Mouse (Mus musculus) stomach, embryonic 16.5 days (tissue): ENCODE data around the gene Acaca. TPM values are rescaled to one million over a fixed set of nuclear protein-coding genes. Genes with fewer than 3 reads are reported as not detected.
A peak's percentile ranks its signal among the peaks of the same experiment; 100 is the strongest.
"Not testable (repeated sequence)": the region's sequence is repeated elsewhere in the genome, so short reads cannot be mapped to it uniquely, and the experiment has no call there.

Source experiments
- ATAC-seq: fragments of 200-750 bp; cut with Nextera tagmentation; 2 replicates; pipeline ENCODE4 v1.8.0; 2017; ENCODE audit warnings: moderate number of reproducible peaks, moderate TSS enrichment; ENCODE audit not compliant: insufficient read depth, low FRiP score
- H3K27ac ChIP-seq: fragments of 300-500 bp; sonication (generic); 2 replicates; pipeline ENCODE4 v1.5.1; 2014; ENCODE audit warnings: low read length
- H3K27me3 ChIP-seq: fragments of 300-500 bp; sonication (generic); 2 replicates; pipeline ENCODE4 v1.6.1; 2014; ENCODE audit warnings: low read length, control low read depth, mixed read lengths; ENCODE audit not compliant: control insufficient read depth, insufficient read depth
- H3K36me3 ChIP-seq: fragments of 300-500 bp; sonication (generic); 2 replicates; pipeline ENCODE4 v1.6.1; 2014; ENCODE audit warnings: low read length; ENCODE audit not compliant: control insufficient read depth, insufficient read depth
- H3K4me1 ChIP-seq: fragments of 300-500 bp; sonication (generic); 2 replicates; pipeline ENCODE4 v1.6.1; 2014; ENCODE audit warnings: low read length, control low read depth, mixed read lengths; ENCODE audit not compliant: control insufficient read depth, insufficient read depth
- H3K4me2 ChIP-seq: fragments of 300-500 bp; sonication (generic); 2 replicates; pipeline ENCODE4 v1.6.1; 2014; ENCODE audit warnings: low read depth, low read length, mixed read lengths
- H3K4me3 ChIP-seq: fragments of 300-500 bp; sonication (generic); replicated peaks from 2 replicates; pipeline ENCODE4 v1.5.1; 2014; ENCODE audit warnings: mild to moderate bottlenecking, low read length
- H3K9ac ChIP-seq: fragments of 300-500 bp; sonication (generic); 2 replicates; pipeline ENCODE4 v1.6.1; 2014; ENCODE audit warnings: low read length
- H3K9me3 ChIP-seq: fragments of 300-500 bp; sonication (generic); replicated peaks from 2 replicates; pipeline ENCODE4 v1.6.1; 2016; ENCODE audit warnings: low read length, control low read depth; ENCODE audit not compliant: control insufficient read depth
- WGBS: fragments of 180-500 bp; shearing (Covaris S2); extraction: QIAGEN DNeasy Blood & Tissue Kit; methylation state at CpG from one replicate; pipeline ENCODE4 v1.1.7; 2014; 5-methylcytosine and 5-hydroxymethylcytosine counted together
- polyA plus RNA-seq: library from polyadenylated mRNA; unstranded; fragments of >200 nt; fragmentation: Nextera tagmentation; extraction: Ambion mirVana; gene quantifications from 2 replicates; pipeline ENCODE4 v1.2.1, GENCODE M21; 2015

The Acaca gene
- polyA plus RNA-seq, 1 experiment from 2014 or later: 16.1 TPM

- no peak overlapping the region for H3K4me2 ChIP-seq
- H3K36me3 ChIP-seq: peaks cover 4% of the 10 kb centered on the region; the same call in 1 of the 2 replicates
- H3K9me3 ChIP-seq: no peaks in the 10 kb centered on the region
- WGBS: 80% methylated on average over 13 of the region's 13 CpGs
- H3K4me3 ChIP-seq: no peak overlapping the region
- no peaks in the 10 kb centered on the region for H3K4me1 ChIP-seq
- no peak overlapping the region for H3K9ac ChIP-seq
- no peaks in the 10 kb centered on the region for H3K27me3 ChIP-seq
- no peak for ATAC-seq
- H3K27ac ChIP-seq: no peak overlapping the region
These were observed 247.3 kb downstream of the Acaca start for GRCm38 (mm10) chr11:84376510-84377365.

- no peak overlapping the region for H3K4me2 ChIP-seq
- no peaks in the 10 kb centered on the region for H3K27me3 ChIP-seq
- no peak overlapping the region for H3K27ac ChIP-seq
- WGBS: 84% methylated on average over 13 of the region's 13 CpGs
- H3K4me1 ChIP-seq: no peaks in the 10 kb centered on the region
- H3K4me3 ChIP-seq: no peak overlapping the region
- H3K9me3 ChIP-seq: no peaks in the 10 kb centered on the region
- H3K9ac ChIP-seq: no peak overlapping the region
- H3K36me3 ChIP-seq: peaks cover 4% of the 10 kb centered on the region; the same call in 1 of the 2 replicates
- no peak for ATAC-seq
These were observed 253.0 kb downstream of the Acaca start for GRCm38 (mm10) chr11:84382450-84382849.

- no peaks in the 10 kb centered on the region for H3K9me3 ChIP-seq
- no peak overlapping the region for H3K27ac ChIP-seq
- no peak for ATAC-seq
- no peak overlapping the region for H3K9ac ChIP-seq
- H3K27me3 ChIP-seq: no peaks in the 10 kb centered on the region
- H3K4me2 ChIP-seq: no peak overlapping the region
- no peak overlapping the region for H3K4me3 ChIP-seq
- peaks cover 4% of the 10 kb centered on the region; the same call in 1 of the 2 replicates for H3K36me3 ChIP-seq
- whole genome bisulfite sequencing: 73% methylated on average over 6 of the region's 6 CpGs
- H3K4me1 ChIP-seq: no peaks in the 10 kb centered on the region
These were observed 254.4 kb downstream of the Acaca start for GRCm38 (mm10) chr11:84383891-84384290.

- Histone ChIP-seq H3K9ac (no peak overlapping the region), H3K4me3 (no peak overlapping the region), H3K9me3 (no peaks in the 10 kb centered on the region), H3K4me1 (no peaks in the 10 kb centered on the region), H3K36me3 (no peaks in the 10 kb centered on the region), H3K4me2 (no peak overlapping the region), H3K27me3 (no peaks in the 10 kb centered on the region), H3K27ac (peak overlapping the region; percentile 8; the same call in 1 of the 2 replicates)
- ATAC-seq: no peak
- 68% methylated on average over 6 of the region's 6 CpGs for WGBS
These were observed 259.9 kb downstream of the Acaca start for GRCm38 (mm10) chr11:84389332-84389731.

- Histone ChIP-seq H3K27ac (no peak overlapping the region), H3K4me2 (no peak overlapping the region), H3K36me3 (no peaks in the 10 kb centered on the region), H3K9ac (no peak overlapping the region), H3K4me1 (no peaks in the 10 kb centered on the region), H3K27me3 (no peaks in the 10 kb centered on the region), H3K4me3 (no peak overlapping the region), H3K9me3 (no peaks in the 10 kb centered on the region)
- ATAC-seq: no peak
- WGBS: 81% methylated on average over 8 of the region's 8 CpGs
These were observed 261.7 kb downstream of the Acaca start for GRCm38 (mm10) chr11:84391126-84391525.

- H3K27me3 ChIP-seq, H3K4me3 ChIP-seq, H3K36me3 ChIP-seq, H3K9me3 ChIP-seq, H3K4me2 ChIP-seq, ATAC-seq, H3K27ac ChIP-seq, H3K9ac ChIP-seq, H3K4me1 ChIP-seq: not testable (repeated sequence)
- 77% methylated on average over 7 of the region's 7 CpGs for WGBS
These were observed 262.6 kb downstream of the Acaca start for GRCm38 (mm10) chr11:84392066-84392465.

- H3K27ac ChIP-seq: no peak overlapping the region
- no peak overlapping the region for H3K4me3 ChIP-seq
- no peak for ATAC-seq
These were observed 264.1 kb downstream of the Acaca start for GRCm38 (mm10) chr11:84393571-84393970.

GRCm38 (mm10) chr11:84395010-84395409 is 265.5 kb downstream of the Acaca start:
- no peak overlapping the region for H3K9ac ChIP-seq
- no peak overlapping the region for H3K4me2 ChIP-seq
- no peak overlapping the region for H3K27ac ChIP-seq
- no peaks in the 10 kb centered on the region for H3K27me3 ChIP-seq
- ATAC-seq: no peak
- no peaks in the 10 kb centered on the region for H3K36me3 ChIP-seq
- no peaks in the 10 kb centered on the region for H3K4me1 ChIP-seq
- H3K9me3 ChIP-seq: no peaks in the 10 kb centered on the region
- 67% methylated on average over 1 of the region's 1 CpGs for WGBS
- H3K4me3 ChIP-seq: no peak overlapping the region

More at GRCm38 (mm10) chr11:84393571-84393970, 264.1 kb downstream of the Acaca start:
- Histone ChIP-seq H3K9ac (no peak overlapping the region), H3K4me2 (no peak overlapping the region), H3K4me1 (no peaks in the 10 kb centered on the region), H3K27me3 (no peaks in the 10 kb centered on the region), H3K36me3 (no peaks in the 10 kb centered on the region), H3K9me3 (no peaks in the 10 kb centered on the region)
- 55% methylated on average over 7 of the region's 7 CpGs for WGBS

GRCm38 (mm10) chr11:84406733-84407132 is 277.3 kb downstream of the Acaca start:
- Histone ChIP-seq H3K4me1 (no peaks in the 10 kb centered on the region), H3K27ac (no peak overlapping the region), H3K9ac (no peak overlapping the region), H3K4me3 (no peak overlapping the region), H3K27me3 (no peaks in the 10 kb centered on the region), H3K36me3 (no peaks in the 10 kb centered on the region), H3K9me3 (no peaks in the 10 kb centered on the region), H3K4me2 (no peak overlapping the region)
- 94% methylated on average over 4 of the region's 4 CpGs for WGBS
- no peak for ATAC-seq
